Mouse (Mus musculus): Measurements from ENCODE around the gene Ccsap. TPM values are rescaled to one million over a fixed set of nuclear protein-coding genes. Genes with fewer than 3 reads are reported as not detected.

The Ccsap gene
- total RNA-seq, 2 experiments from 2014 or later: 7.3 to 8.0 TPM

- no peak for DNase-seq (ENCODE audit: low spot score in 2 of 2)
These were observed 20.9 kb upstream of the Ccsap start for GRCm38 (mm10) chr8:123880821-123881350.

GRCm38 (mm10) chr8:123880271-123880670, 20.3 kb upstream of the Ccsap start:
- DNase-seq (ENCODE audit: low spot score in 2 of 2): no peak

GRCm38 (mm10) chr8:123877865-123878264, 17.9 kb upstream of the Ccsap start:
- DNase-seq (ENCODE audit: low spot score in 2 of 2): no peak

- DNase-seq (ENCODE audit: low spot score in 2 of 2): no peak
These were observed 14.3 kb upstream of the Ccsap start for GRCm38 (mm10) chr8:123874324-123874723.

GRCm38 (mm10) chr8:123873364-123873763, 13.4 kb upstream of the Ccsap start:
- DNase-seq (ENCODE audit: low spot score in 2 of 2): no peak

- DNase-seq (ENCODE audit: low spot score in 2 of 2): no peak
These were observed 12.0 kb upstream of the Ccsap start for GRCm38 (mm10) chr8:123872048-123872447.

GRCm38 (mm10) chr8:123866971-123867370, 7.0 kb upstream of the Ccsap start:
- no peak for DNase-seq (ENCODE audit: low spot score in 2 of 2)

- no peak for DNase-seq (ENCODE audit: low spot score in 2 of 2)
These were observed 5.8 kb upstream of the Ccsap start for GRCm38 (mm10) chr8:123865786-123866185.

GRCm38 (mm10) chr8:123860386-123860785, 377 bp upstream of the Ccsap start:
- no peak for DNase-seq (ENCODE audit: low spot score in 2 of 2)

- peak; percentile 77 to 87 for DNase-seq (ENCODE audit: low spot score in 2 of 2)
These were observed 915 bp downstream of the Ccsap start for GRCm38 (mm10) chr8:123858941-123859647.

GRCm38 (mm10) chr8:123858574-123858940, 1.5 kb downstream of the Ccsap start:
- no peak for DNase-seq (ENCODE audit: low spot score in 2 of 2)

GRCm38 (mm10) chr8:123857361-123857760, 2.6 kb downstream of the Ccsap start:
- DNase-seq (ENCODE audit: low spot score in 2 of 2): no peak

GRCm38 (mm10) chr8:123854733-123855475, 5.1 kb downstream of the Ccsap start:
- DNase-seq (ENCODE audit: low spot score in 2 of 2): no peak

- DNase-seq (ENCODE audit: low spot score in 2 of 2): no peak
These were observed 5.8 kb downstream of the Ccsap start for GRCm38 (mm10) chr8:123854252-123854651.

GRCm38 (mm10) chr8:123851590-123851989, 8.4 kb downstream of the Ccsap start:
- no peak for DNase-seq (ENCODE audit: low spot score in 2 of 2)

- DNase-seq (ENCODE audit: low spot score in 2 of 2): no peak
These were observed 10.7 kb downstream of the Ccsap start for GRCm38 (mm10) chr8:123849352-123849751.

GRCm38 (mm10) chr8:123847546-123847945, 12.5 kb downstream of the Ccsap start:
- no peak for DNase-seq (ENCODE audit: low spot score in 2 of 2)

- DNase-seq (ENCODE audit: low spot score in 2 of 2): no peak
These were observed 13.5 kb downstream of the Ccsap start for GRCm38 (mm10) chr8:123846509-123846908.

- no peak for DNase-seq (ENCODE audit: low spot score in 2 of 2)
These were observed 14.0 kb downstream of the Ccsap start for GRCm38 (mm10) chr8:123845991-123846390.

GRCm38 (mm10) chr8:123845114-123845513, 14.9 kb downstream of the Ccsap start:
- no peak for DNase-seq (ENCODE audit: low spot score in 2 of 2)

GRCm38 (mm10) chr8:123844341-123844740, 15.7 kb downstream of the Ccsap start:
- DNase-seq (ENCODE audit: low spot score in 2 of 2): no peak

GRCm38 (mm10) chr8:123842086-123842485, 17.9 kb downstream of the Ccsap start:
- no peak for DNase-seq (ENCODE audit: low spot score in 2 of 2)

Data from adrenal gland, postnatal 4 days (tissue).